Mouse (Mus musculus): ENCODE measurements around the gene Gm10401. TPM values are rescaled to one million over a fixed set of nuclear protein-coding genes. Genes with fewer than 3 reads are reported as not detected.

Gene Gm10401
- total RNA-seq (2012; rRNA removed) = 1.7 and 3.2 TPM in 2 replicates
- total RNA-seq (2014; rRNA removed) = not detected in 2 replicates
- polyA plus RNA-seq (2012; ENCODE audit: insufficient read length, low read depth) = 6.9 and 10.9 TPM in 2 replicates

DNA sequence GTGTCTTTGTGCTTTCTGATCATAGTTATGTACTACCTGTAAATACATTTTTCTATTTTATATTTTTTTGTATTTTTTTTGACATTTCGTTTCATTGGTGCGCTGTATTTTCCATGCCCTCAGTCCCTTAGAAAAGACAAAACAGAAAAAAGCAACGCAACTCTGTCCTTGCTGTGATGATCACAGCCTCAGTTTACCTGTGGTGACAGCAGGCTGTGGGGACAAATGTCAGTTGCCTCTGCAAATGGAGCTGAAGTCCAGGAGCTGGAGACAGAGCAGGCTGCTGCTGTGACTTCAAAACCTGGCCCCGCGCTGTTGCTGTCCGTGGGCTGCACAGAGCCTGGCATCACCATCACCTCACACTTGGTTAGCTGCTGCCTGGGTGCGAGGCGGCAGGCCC lies at the start of gene Gm10401:
TSS of gene Gm10401 (minus strand) at position 101 of the 400 bp plus-strand sequence.
- in situ Hi-C loops (cut with MboI; ENCODE audit: low pct_ligation_motif_present, low pct_unique_long_range_greater_than_20kb, low sequenced_read_pairs) (no loop called here), dilution Hi-C loops (cut with MboI; ENCODE audit: extremely low pct_ligation_motif_present, extremely low pct_unique_long_range_greater_than_20kb, low sequenced_read_pairs) (no loop called here)
- H3K79me2 ChIP-seq (replicated peaks; ENCODE audit: control insufficient read depth, extremely low read depth, insufficient read depth, poor library complexity, severe bottlenecking) = no peaks in the 10 kb centered on the region
- H3K27me3 ChIP-seq (replicated peaks) = no peaks in the 10 kb centered on the region
- H3K4me3 ChIP-seq (replicated peaks in 1 of 3; ENCODE audit: low read depth in 2 of 3, low read length in 2 of 3, poor library complexity in 1 of 3) = no peak within 1 kb of the TSS
- H3K36me3 ChIP-seq (replicated peaks in 1 of 2; ENCODE audit: control insufficient read depth in 1 of 2, insufficient read depth in 1 of 2, low read length in 1 of 2) = peaks cover 47 to 85% of the 10 kb centered on the region in 2 experiments
- H3K9ac ChIP-seq (ENCODE audit: insufficient read depth, low read depth) = no peak within 1 kb of the TSS
- H3K27ac ChIP-seq (ENCODE audit: insufficient read depth, low read depth) = no peak within 1 kb of the TSS
- no peaks in the 10 kb centered on the region for H3K9me3 ChIP-seq (replicated peaks; ENCODE audit: low read length)
- H3K4me1 ChIP-seq (ENCODE audit: control insufficient read depth in 1 of 2, insufficient read depth in 2 of 2) = no peaks in the 10 kb centered on the region
- no peak for TF ChIP-seq TCF12 (IDR thresholded peaks at IDR 0.05; ENCODE audit: low read depth, low read length)
- TF ChIP-seq MEF2A (IDR thresholded peaks at IDR 0.05; ENCODE audit: borderline replicate concordance, low read depth, low read length) = no peak
- no peak for TF ChIP-seq PAX5 (IDR thresholded peaks at IDR 0.05; ENCODE audit: low read length)
- TF ChIP-seq SIN3A (IDR thresholded peaks at IDR 0.05; ENCODE audit: low read length) = no peak
- TF ChIP-seq ZNF384 (IDR thresholded peaks at IDR 0.05; ENCODE audit: low read depth, low read length) = no peak
- no peak for TF ChIP-seq CTCF (conservative IDR thresholded peaks at IDR 0.05 in 1 of 2, IDR thresholded peaks at IDR 0.05 in 1 of 2; ENCODE audit: low read depth in 2 of 2, low read length in 2 of 2)
- TF ChIP-seq JUND (conservative IDR thresholded peaks at IDR 0.05; ENCODE audit: low read depth, low read length) = no peak
- no peak for TF ChIP-seq POLR2AphosphoS2 (IDR thresholded peaks at IDR 0.05; ENCODE audit: low read depth, low read length)
- TF ChIP-seq MAX (IDR thresholded peaks at IDR 0.05; ENCODE audit: low read length) = no peak
- no peak for TF ChIP-seq MXI1 (IDR thresholded peaks at IDR 0.05; ENCODE audit: low read depth, low read length)
- DNase-seq (ENCODE audit: extremely low read depth) = no peak
- no peak within 1 kb of the TSS for H3K4me2 ChIP-seq (ENCODE audit: insufficient read depth, low read depth, poor library complexity, severe bottlenecking)

DNA sequence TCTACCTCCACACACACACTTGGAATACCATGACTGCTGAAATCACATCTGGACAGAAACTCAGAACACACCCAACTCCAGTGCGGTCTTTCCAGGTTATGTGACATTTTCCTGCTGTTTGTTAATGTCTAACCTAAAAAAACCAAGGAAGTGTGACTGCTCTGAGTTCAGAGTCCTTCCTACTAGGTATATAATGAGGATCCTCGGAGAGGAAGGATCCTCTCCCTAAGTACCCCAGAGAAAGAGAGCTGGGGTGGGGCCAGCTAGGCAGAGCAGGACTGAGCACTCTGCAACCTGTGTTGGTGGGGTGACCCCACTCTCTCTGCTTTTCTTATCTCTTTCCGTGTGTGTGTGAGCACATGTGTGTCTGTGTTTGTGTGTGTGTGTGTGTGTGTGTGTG lies 49.3 kb upstream of the Gm10401 start:
- Histone ChIP-seq H3K27me3 (replicated peaks) (no peaks in the 10 kb centered on the region), H3K9ac (ENCODE audit: insufficient read depth, low read depth) (no peak overlapping the region), H3K4me3 (replicated peaks in 1 of 3; ENCODE audit: low read depth in 2 of 3, low read length in 2 of 3, poor library complexity in 1 of 3) (no peak overlapping the region), H3K79me2 (replicated peaks; ENCODE audit: control insufficient read depth, extremely low read depth, insufficient read depth, poor library complexity, severe bottlenecking) (peaks cover 5% of the 10 kb centered on the region), H3K4me2 (ENCODE audit: insufficient read depth, low read depth, poor library complexity, severe bottlenecking) (no peak overlapping the region), H3K9me3 (replicated peaks; ENCODE audit: low read length) (peaks cover 12% of the 10 kb centered on the region), H3K27ac (ENCODE audit: insufficient read depth, low read depth) (no peak overlapping the region), H3K36me3 (replicated peaks in 1 of 2; ENCODE audit: control insufficient read depth in 1 of 2, insufficient read depth in 1 of 2, low read length in 1 of 2) (peaks cover 59 to 96% of the 10 kb centered on the region in 2 experiments), H3K4me1 (ENCODE audit: control insufficient read depth in 1 of 2, insufficient read depth in 2 of 2) (peaks cover 0 to 4% of the 10 kb centered on the region in 2 experiments; a peak in 1 of 4 replicates)
- TF ChIP-seq JUND (conservative IDR thresholded peaks at IDR 0.05; ENCODE audit: low read depth, low read length) (no peak), USF2 (conservative IDR thresholded peaks at IDR 0.05; ENCODE audit: low read depth, low read length) (no peak), GABPA (IDR thresholded peaks at IDR 0.05; ENCODE audit: insufficient replicate concordance, low read depth, low read length) (no peak), NRF1 (IDR thresholded peaks at IDR 0.05; ENCODE audit: low read depth, low read length) (no peak), MAFK (IDR thresholded peaks at IDR 0.05; ENCODE audit: insufficient replicate concordance, low read length) (no peak), EP300 (IDR thresholded peaks at IDR 0.05; ENCODE audit: low read length) (no peak), UBTF (IDR thresholded peaks at IDR 0.05; ENCODE audit: low read depth, low read length) (no peak), NELFE (IDR thresholded peaks at IDR 0.05; ENCODE audit: low read depth, low read length) (no peak), POLR2A (IDR thresholded peaks at IDR 0.05; ENCODE audit: low read depth, low read length) (no peak), ZKSCAN1 (IDR thresholded peaks at IDR 0.05; ENCODE audit: borderline replicate concordance, low read depth, low read length) (no peak), RCOR1 (conservative IDR thresholded peaks at IDR 0.05; ENCODE audit: low read depth, low read length) (no peak), ZMIZ1 (IDR thresholded peaks at IDR 0.05; ENCODE audit: low read depth, low read length) (no peak), ELF1 (IDR thresholded peaks at IDR 0.05; ENCODE audit: low read depth, low read length) (no peak), KAT2A (IDR thresholded peaks at IDR 0.05; ENCODE audit: insufficient replicate concordance, low read length) (no peak), POLR2AphosphoS2 (IDR thresholded peaks at IDR 0.05; ENCODE audit: low read depth, low read length) (no peak), MXI1 (IDR thresholded peaks at IDR 0.05; ENCODE audit: low read depth, low read length) (no peak), SIN3A (IDR thresholded peaks at IDR 0.05; ENCODE audit: low read length) (no peak)
- no peak for DNase-seq (ENCODE audit: extremely low read depth)
- dilution Hi-C loops (cut with MboI; ENCODE audit: extremely low pct_ligation_motif_present, extremely low pct_unique_long_range_greater_than_20kb, low sequenced_read_pairs) = no loop called here
- in situ Hi-C loops (cut with MboI; ENCODE audit: low pct_ligation_motif_present, low pct_unique_long_range_greater_than_20kb, low sequenced_read_pairs) = no loop called here
